ENCODE assay signal across 1 mouse cellular context in the genomic region with DNA sequence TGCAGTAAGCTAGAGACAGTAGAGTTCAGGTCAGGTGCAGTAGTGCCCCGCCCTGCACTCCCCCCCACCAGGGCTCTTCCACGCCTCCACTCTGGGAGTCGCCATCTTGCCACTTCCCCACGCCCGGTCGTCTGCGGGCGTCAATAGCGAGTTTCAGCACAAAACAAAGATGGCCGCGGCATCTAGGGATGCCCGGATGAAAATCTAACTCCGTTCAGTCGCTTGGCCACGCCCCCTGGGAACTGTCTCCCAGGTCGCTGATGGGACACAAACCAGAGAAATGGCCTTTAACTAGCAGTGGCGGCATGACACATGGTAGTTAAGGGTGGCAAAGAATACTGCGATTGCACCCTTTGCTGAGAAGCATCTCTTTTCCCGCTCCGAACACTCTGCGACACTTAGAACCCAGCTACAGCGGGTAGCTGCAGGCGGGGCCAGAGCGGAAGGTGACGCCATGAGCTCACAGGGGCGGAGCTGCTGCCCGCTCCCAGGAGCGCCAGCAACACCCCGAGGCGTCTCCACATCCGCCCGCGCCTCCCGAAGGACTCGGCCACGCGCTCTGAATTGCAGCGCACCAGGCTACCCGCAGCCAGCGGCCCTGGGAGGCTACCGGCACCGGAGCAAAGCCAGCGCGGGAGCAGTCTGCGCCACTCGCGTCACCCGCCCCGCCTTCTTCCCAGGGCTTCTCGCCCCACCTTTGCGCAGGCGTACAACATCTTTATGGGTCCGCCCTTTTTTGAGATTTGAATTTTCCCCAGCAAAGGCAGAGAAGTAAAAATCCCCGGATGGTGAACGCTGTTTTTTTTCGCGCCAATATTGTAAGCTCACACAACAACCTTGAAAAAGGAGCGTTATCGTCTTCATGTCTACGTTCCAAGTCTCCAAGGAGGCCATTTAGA.
A peak's percentile ranks its signal among the peaks of the same experiment; 100 is the strongest.
TF ChIP-seq lines count a peak whose summit lies in the region.

No protein-coding gene starts in this region.

TF ChIP-seq in C2C12, 6 proteins besides CTCF, POLR2A, EP300 and RAD21:
- no peak for TF ChIP-seq USF1 (IDR thresholded peaks at IDR 0.05; ENCODE audit: low read depth)
- TF ChIP-seq FOSL1 (IDR thresholded peaks at IDR 0.05; ENCODE audit: insufficient read depth, low read length, poor library complexity, severe bottlenecking) = no peak
- TF ChIP-seq MYOG (IDR thresholded peaks at IDR 0.05; ENCODE audit: control insufficient read depth, extremely low read depth, insufficient read length) = no peak
- TF ChIP-seq MAX (IDR thresholded peaks at IDR 0.05) = peak; percentile 44
- no peak for TF ChIP-seq CEBPB (IDR thresholded peaks at IDR 0.05; ENCODE audit: low read depth)
- TF ChIP-seq MYOD1 (IDR thresholded peaks at IDR 0.05; ENCODE audit: control insufficient read depth, insufficient read length, low read depth) = no peak
